Mouse (Mus musculus): Measurements from ENCODE around the gene Tut7.
"Not testable (repeated sequence)": the region's sequence is repeated elsewhere in the genome, so short reads cannot be mapped to it uniquely, and the experiment has no call there.

The Tut7 gene

DNA sequence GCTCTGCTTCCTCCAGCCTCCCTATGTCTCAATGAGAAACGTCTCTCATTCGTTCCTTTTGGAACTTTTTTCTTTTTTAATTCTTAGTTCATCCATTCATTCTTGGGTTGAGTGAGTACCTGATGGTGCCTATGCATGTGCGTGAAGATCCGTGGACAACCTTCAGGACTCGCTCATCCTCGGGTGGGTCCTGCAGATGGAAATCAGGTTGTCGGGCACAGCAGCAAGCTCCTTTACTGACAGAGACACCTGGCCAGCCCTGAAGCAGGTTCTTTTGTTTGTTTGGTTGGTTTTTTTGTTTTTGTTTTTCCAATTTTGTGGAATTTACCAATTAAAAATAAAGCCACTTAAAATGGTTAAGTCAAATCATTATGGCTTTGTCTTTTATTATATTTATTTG is 9.9 kb upstream of the Tut7 start:
- no peak for DNase-seq (ENCODE audit: low spot score)

DNA sequence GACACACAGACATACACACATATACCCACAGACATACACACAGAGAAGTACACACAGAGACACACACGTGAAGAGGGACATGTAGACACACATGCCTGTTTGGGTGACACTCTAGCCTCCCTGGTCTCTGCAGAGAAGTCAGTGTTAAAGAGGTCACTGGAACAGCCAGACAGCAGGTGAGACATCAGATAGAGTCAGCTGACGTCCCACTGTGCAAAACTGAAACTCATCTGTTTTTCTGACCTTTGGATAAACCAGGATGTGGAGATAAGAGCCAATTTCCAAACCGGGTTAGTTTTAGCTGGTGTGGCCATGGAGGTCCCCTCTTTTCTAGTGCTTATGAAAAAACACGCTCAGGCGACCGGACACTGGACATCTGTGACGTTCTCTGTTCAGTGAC is 9.5 kb upstream of the Tut7 start:
- no peak for DNase-seq (ENCODE audit: low spot score)

DNA sequence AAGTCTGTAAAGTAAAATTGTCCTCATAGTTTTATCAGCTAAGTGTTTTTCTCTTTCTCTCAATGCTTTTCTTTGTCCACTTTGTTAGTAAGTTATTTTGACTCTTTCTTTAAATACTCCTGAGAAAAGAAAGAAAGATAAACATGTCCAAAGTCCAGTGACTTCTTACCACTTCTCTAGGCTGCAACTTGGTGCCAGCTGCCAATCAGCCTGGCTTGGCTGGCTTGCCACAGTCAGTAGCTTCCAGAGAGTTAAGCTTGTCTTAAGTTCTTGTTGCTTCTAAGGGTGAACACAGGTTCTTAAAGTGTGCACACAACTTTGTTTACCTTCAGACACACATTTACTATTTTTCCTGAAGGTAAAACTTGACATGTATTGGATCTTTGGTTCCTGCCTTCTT is 3.0 kb upstream of the Tut7 start:
- DNase-seq (ENCODE audit: low spot score): no peak

DNA sequence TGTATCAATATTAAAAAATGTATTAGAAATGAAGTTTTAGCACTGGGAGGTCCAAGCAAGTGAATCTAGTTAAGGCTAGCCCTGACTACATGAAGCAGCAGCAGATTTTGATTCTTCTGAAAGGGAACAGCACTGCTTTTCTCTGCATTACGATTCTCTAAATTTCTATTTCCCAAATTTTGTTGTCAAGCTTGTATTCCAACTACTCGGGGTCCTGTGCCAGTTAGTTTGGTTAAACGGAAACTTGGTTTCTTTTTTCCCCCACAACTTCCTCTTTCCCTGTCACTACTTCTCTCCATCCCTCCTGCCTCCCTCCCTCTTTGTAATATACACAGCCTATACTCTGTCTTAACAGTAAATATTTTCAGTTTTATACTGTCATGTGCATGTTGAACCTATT is 2.1 kb downstream of the Tut7 start:
- DNase-seq (ENCODE audit: low spot score): no peak

DNA sequence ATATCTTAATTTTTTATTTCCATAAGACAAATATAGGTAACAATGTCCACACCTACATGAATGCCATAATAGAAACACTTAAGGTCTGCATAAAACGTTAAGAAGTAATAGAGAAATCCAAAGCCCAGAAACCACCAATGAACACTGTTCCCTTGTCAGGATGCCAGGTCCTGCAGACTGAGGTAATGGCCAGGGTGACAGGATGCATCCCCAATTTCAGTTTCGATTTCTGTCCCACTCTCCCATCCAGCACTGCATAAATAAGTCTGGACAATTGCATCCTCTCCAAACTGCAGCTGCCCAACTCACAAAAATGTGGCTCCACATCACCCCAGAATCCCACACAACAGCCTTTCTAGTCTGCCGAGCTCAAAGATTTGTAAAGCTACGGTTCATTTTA is 2.8 kb downstream of the Tut7 start:
- DNase-seq (ENCODE audit: low spot score): no peak

DNA sequence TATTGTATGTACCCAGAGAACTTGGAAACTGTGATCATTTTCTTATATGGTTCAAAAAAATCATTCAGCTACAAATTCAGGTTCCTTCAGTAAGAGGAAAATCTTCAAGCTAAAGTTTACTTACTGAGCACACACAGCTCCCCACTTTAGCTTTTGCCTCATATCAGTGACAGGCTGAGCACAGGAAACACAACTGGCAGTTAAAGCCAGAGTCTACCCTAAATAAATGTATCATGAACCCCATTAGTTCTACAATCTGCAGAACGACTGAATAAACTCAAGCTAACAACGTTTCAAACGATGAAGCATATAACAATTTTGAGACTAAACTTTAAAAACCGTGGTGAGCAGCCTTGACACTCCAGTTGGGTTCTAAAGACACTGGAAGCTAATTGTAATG is 5.6 kb downstream of the Tut7 start:
- DNase-seq (ENCODE audit: low spot score): no peak

DNA sequence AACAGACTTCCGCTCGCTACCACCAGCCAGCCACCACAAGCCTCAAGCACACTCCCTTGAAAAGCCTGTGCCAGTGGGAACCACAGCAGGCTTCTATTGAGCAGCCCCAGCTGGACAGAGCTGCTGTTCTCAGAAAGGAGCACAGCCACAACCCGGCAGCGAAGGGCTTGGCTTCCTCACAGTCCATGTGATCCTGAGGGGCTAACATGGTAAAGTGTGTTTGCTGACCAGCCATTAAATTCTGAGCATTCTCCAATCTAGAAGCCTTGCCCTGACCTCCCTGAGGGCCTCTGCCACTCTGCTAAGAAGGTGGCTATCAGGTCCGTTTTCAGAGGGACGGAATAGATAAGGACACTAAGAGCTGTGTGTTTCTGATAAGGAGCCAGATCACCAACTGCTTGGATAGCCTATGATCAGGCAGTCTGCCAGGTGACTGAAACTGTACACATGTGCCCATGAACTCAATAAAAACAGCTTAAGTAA is 8.8 kb downstream of the Tut7 start:
- DNase-seq (ENCODE audit: low spot score): no peak

DNA sequence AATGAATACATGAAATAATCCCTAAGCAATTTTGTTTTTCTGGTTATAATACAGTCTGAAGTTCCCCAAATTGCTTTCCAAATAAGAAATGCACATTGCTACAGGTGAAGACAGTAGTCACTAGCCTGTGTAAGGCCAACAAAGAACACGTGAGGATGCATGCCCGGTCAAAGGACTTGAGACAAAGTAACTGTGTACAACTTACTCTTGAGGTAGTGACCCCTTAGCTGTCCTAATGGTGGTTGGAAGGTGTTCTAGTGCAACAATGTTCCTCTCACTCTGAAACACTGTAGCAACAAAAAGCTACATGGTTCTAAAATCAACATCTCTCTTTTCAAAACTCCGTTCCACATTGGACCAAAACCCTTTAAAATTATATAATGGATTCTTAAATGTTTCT is 11.4 kb downstream of the Tut7 start:
- no peak for DNase-seq (ENCODE audit: low spot score)

DNA sequence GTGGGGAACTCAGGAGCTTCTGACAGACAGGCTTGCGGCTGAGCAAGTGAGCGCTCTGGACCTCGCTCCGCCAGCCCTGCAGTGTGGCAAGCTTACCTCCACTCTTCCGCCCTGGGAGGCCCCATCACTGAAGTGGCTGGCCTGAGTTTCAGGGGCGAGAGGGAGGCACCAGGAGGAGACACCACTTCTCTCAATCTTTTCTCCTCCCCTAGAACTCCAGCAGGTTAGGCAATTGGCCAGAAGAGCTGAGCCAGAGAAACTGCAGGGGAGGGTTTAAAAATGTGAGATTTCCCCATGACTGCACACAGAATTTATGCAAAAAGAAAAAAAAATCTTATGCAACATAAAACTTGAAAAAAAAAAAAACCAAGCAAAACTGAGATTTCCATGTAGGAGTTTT is 21.9 kb downstream of the Tut7 start:
- no peak for DNase-seq (ENCODE audit: low spot score)

DNA sequence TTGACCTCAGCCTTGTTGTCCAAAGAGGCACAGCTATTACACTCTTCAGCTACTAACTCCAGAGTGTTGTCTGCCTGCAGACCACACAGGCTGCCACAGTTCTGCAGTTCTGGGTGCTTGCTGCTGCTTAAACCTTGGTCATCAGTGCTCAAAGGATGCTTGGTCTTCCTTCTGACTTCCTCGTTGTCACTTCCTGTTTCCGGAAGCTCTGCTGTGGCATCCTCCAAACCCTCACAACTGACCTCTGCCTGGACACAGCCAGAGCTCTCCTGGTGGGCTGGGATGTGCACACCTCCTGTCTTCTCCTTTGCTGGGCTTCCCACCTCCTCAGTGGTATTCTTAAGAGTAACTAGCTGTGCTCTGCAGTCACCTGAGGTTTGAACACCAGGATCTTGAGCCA is 22.9 kb downstream of the Tut7 start:
- DNase-seq (ENCODE audit: low spot score): no peak

DNA sequence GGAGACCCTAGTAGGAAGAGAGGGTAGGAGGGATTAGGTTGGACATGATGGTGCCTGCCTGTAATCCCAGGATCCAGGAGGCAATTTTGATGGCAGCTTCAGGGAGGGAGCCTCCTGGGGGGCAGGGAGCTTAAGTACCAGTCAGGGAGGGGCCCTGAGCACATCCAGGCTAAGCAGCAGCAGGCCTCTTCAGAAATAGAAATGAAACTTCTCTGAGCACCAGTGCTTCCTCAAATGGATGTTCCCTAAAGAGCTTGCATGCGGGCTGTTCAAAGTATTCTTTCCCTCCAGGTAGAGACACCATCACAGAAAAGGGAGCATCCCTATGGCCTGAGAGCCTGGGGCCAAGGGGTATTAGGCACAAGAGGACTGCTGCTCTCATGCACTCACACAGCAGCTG is 24.6 kb downstream of the Tut7 start:
- no peak for DNase-seq (ENCODE audit: low spot score)

DNA sequence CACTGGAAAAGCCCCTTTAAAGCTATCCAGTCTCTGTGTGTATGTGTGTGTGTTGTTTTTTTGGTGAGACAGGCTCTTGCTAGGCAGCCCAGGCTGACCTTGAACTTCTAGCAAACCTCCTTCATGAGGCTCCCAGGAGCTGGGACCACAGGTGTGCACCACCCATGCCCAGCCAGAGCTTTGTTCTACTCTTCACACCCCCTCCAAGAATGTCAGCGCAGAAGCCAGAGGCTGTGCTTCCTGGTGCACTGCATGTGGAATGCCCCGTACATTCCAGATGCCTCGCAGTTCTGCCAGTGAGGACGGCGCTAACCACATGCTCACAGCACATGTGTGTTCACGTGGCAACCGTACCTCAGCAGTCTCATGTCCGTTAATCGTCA is 26.5 kb downstream of the Tut7 start:
- no peak for DNase-seq (ENCODE audit: low spot score)

DNA sequence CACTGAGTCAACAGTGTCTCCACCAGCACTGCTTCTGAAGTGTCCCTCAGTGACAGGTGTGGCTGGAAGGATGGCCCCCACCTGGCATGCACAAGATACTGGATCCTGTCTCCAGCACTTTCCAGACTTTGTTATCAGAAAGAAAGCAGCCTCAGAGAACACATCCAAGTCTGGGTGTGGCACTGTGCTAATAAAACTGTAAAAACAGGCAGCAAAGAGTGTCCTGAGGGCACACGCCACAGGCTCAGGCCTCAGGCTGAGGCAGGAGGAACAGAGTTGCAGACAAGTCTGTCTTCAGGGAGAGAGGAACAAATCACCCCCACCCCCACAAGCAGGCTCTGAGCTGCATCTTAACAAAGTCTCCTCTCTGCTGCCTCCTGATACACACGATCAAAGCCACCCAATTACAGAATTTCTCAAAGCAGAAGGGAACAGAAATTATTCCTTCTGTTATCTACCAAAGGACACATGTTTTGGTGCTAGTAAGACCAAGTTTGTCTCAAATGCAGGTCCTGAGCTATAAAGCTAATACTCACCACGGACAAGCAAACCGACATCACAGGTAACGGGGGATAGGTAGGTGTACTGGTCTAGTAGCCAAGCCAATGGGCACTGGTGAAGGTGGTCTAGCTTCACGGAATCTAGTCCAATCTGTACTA is 27.0 kb downstream of the Tut7 start:
- no peak for DNase-seq (ENCODE audit: low spot score)

DNA sequence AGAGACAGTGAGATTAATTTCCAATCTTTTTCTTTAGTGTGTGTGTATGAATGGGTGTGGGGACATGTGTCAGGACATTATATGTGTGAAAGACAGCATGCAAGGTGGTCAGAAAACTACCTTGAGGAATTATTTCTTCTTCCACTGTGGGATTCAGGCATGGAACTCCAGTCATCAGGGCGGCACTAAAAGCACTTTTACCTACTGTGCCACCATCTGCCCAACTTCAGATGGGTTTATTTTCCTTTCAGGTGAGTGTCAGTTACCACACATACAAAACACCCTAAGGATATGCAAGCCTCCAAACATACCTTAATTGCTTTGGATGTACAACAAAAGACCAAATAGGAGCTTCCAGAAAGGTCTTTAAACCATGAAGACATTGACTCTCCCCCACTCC is 28.2 kb downstream of the Tut7 start:
- DNase-seq (ENCODE audit: low spot score): no peak

DNA sequence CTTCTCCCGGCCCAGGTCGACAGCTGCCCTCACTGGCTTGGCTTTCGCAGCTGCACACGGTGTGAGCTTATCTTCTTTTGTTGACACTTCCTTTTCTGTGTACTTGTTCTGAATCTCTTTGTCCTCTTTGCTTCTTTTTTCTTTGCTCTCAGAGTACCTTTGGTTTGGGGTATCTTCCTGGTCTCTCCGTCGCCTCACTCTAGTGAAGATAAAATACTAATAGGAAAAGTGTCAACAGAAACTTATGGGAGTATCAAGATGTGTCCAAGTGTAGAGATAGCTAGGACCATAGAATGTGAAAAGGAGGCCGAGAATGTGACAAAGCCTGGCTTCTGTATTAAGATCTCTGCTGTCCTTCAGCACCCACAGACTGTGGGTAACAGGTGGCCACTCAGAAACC is 40.8 kb downstream of the Tut7 start, which contains the start of gene Gm49354:
TSS of gene Gm49354 (minus strand) at position 101 of the 400 bp plus-strand sequence.
- DNase-seq (ENCODE audit: low spot score): no peak

DNA sequence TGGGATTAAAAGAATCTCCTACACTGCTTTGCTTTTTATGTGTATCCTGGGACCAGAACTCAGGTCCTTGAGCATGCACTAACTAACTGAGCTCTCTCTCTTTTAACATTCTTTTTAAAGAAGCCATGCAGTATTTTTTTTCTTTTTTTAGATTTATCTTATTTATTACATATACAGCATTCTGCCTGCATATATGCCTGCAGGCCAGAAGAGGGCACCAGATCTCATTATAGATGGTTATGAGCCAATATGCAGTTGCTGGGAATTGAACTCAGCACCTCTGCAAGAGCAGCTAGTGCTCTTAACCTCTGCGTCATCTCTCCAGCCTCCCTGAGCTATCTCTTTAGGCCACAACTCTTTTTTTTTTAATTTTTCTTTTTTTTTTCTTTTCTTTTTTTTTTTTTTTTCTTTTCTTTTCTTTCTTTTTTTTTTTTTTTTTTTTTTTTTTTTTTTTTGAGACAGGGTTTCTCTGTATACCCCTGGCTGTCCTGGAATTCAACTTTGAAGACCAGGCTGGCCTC is 43.1 kb downstream of the Tut7 start:
- not testable (repeated sequence) for DNase-seq (ENCODE audit: low spot score)

DNA sequence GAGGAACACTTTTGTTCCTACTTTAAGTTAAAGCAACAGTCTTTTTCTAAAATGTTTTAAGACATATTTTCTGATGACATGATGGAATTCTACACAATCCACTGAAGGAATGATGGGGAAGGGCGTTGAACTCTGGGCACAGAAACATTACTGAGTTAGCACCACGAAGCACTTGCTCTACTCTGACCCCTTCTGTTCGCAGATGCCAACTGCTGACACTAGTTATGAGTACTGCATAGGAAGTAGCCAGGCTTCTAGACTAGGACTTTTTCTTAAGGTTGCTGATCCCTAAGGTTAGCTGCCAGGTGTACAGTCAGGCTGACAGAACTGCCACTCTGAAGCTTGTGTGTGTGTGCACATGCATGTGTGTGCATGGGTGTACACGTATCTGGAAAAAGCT is 43.7 kb downstream of the Tut7 start:
- no peak for DNase-seq (ENCODE audit: low spot score)

DNA sequence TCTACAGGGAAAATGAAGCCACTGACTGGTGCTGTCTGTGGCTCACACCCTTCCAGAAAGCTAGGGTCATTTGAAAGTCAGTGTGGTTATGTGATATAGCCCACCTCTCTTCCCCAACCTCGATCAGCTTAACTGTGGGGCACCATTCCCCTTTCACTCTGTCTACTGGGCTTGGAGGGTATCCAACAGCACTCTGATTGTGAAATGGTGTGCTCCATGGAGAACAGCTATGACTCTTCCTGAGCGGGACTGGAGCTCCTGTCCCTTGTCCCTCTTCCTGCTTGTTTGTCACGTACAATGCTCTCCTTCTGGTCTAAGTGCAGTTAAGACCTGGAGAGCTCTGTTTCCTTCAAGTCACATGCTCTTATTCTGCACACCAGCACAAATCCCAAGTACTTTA is 47.8 kb downstream of the Tut7 start:
- DNase-seq (ENCODE audit: low spot score): no peak

DNA sequence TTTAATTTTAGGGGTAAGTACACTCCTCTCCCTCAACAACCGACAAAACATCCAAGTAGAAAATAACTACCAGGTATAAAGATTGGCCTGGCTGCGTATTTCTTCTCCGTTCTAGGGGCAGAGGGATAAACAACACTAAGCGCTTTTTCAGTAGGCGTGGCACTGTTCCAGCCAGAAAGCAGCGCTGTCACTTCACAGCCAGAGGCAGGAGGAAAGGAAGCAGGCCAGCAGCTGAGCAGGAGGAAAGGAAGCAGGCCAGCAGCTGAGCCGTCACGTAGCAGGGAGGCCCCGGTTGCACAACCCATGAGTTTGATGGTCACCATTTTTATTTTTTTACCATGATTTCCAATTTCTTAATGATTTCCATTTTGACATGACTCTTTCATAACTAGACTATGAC is 51.7 kb downstream of the Tut7 start:
- peak; percentile 56 for DNase-seq (ENCODE audit: low spot score)

DNA sequence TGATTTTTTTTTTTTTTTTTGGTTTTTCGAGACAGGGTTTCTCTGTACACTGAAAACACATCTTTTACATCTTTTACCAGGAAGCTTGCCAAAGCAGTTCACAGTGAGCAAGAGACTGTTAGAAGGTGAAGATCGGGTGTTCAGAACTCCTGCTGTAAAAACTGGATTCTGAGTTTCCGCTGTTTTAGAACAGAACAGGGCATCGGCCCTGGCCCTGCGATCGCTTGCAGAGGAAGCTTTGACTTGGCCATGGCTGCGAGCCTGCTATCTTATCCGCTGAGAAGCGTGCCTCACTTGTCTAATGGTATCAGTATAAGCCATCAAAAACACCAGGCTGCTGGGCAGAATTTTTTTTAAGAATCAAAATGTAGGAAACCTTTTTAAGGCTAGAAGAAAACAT is 52.1 kb downstream of the Tut7 start:
- peak; percentile 26 for DNase-seq (ENCODE audit: low spot score)

DNA sequence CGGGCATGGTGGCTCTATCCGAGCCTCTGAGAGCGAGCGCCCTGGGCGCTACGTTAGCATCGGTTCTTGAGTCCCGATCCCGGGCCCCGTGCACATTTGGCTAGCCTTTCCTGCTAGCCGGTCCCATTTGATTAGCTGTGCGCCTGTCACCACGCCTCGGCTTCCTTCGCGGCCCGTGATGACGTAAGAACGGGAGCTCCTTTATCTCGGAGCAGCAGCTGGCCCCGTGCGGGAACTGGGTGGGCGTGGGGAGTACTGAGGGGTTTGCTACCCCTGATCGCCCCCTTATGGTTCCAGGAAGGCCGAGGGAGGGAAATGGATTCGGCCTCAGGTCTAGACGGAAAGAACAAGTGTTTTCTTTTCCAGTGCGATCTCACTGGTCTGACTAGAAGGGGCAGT is 52.8 kb downstream of the Tut7 start:
- peak; percentile 77 for DNase-seq (ENCODE audit: low spot score)

DNA sequence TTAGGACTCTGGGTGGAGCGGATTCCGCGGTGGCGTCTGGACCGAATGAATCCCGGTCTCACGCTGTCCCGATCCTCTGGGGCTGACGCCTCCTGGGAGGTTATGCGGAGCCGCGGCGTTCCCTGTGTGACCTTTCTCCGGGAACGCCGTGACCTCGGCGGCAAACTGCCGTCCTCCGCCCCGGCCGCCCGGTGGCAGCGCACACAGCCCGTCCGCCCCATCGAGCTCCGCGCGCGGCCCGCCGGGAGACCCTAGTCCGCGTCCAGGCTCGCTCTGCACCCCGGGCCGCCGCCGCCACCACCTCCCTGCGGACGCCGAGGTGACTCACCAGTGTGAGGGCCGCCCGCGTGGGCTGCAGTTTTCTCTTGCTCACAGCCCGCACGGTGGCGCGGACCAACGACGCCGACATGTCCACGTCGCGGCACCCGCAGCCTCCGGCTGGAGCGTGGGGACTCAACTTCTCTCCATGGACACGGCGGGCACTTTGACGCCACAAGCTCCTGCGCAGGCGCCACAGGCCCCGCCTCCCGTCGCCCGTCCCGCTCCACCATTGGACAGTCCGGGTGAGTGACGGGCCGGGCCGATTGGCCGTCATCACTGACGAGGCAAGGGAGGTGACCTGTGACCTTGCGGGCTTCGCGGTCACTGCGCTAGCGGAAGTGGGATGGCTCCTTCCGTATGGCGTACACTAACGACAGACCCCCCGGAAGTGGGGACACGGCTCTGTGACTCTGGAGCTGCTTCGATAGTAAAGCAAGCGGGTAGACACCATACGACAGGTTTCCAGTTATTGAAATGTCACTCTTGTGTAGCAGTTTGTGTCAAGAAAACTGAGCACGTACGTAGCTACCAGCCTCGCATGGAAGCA is 53.4 kb downstream of the Tut7 start, which contains the start of gene Isca1:
TSS of gene Isca1 (minus strand) at position 515 of the 868 bp plus-strand sequence.
- peak; percentile 99 for DNase-seq (ENCODE audit: low spot score)

DNA sequence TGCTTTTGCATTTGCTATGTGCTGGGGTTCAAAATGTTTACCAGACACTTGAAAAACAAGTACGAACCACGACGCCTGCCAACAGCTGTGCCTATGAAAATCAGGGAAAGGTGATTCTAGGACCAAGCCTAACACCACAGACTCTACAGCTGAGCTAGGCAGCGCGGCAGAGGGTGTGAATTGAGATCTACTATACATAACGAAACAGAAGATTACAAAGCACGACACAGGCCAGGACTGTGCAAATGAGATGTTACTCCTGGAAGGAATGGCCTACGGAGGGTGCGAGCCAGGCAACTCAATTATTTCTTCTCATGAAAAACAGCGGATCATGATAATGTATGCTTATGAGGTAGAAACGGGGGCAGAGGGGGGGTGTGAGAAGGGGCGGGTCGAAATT is 54.4 kb downstream of the Tut7 start:
- no peak for DNase-seq (ENCODE audit: low spot score)
